Mouse (Mus musculus) forebrain, embryonic 14.5 days (tissue): ENCODE data around the gene Zeb2. TPM values are rescaled to one million over a fixed set of nuclear protein-coding genes. Genes with fewer than 3 reads are reported as not detected.

ENCODE experiments used
- ATAC-seq: fragments of 200-750 bp; cut with Nextera tagmentation; 2 replicates; pipeline ENCODE4 v1.8.0; 2017; ENCODE audit warnings: mild to moderate bottlenecking, moderate library complexity
- DNase-seq: peaks from one replicate; pipeline ENCODE4 v3.0.0-alpha.2; 2015; ENCODE audit warnings: low spot score
- H3K27ac ChIP-seq: fragments of 300-500 bp; sonication (generic); 2 replicates; pipeline ENCODE4 v1.5.1; 2014; ENCODE audit warnings: low read depth, mild to moderate bottlenecking, control low read depth, low read length, moderate library complexity
- H3K27me3 ChIP-seq: fragments of 300-500 bp; sonication (generic); replicated peaks from 2 replicates; pipeline ENCODE4 v1.6.1; 2014; ENCODE audit warnings: low read length, control low read depth, mixed read lengths; ENCODE audit not compliant: control insufficient read depth, insufficient read depth
- H3K36me3 ChIP-seq: fragments of 300-500 bp; sonication (generic); 2 replicates; pipeline ENCODE4 v1.6.1; 2014; ENCODE audit warnings: low read length, control low read depth; ENCODE audit not compliant: control insufficient read depth, insufficient read depth
- H3K4me1 ChIP-seq: fragments of 300-500 bp; sonication (generic); 2 replicates; pipeline ENCODE4 v1.6.1; 2014; ENCODE audit warnings: antibody characterized with exemption, low read length, control low read depth; ENCODE audit not compliant: control insufficient read depth, insufficient read depth
- H3K4me2 ChIP-seq: fragments of 300-500 bp; sonication (generic); 2 replicates; pipeline ENCODE4 v1.6.1; 2014; ENCODE audit warnings: mild to moderate bottlenecking, control low read depth, low read length
- H3K4me3 ChIP-seq: fragments of 300-500 bp; sonication (generic); 2 replicates; pipeline ENCODE4 v1.5.1; 2014; ENCODE audit warnings: low read depth, low read length, control low read depth
- H3K9ac ChIP-seq: fragments of 300-500 bp; sonication (generic); 2 replicates; pipeline ENCODE4 v1.6.1; 2014; ENCODE audit warnings: mild to moderate bottlenecking, low read length, control low read depth, moderate library complexity
- H3K9me3 ChIP-seq: fragments of 300-500 bp; sonication (generic); replicated peaks from 2 replicates; pipeline ENCODE4 v1.6.1; 2016; ENCODE audit warnings: low read length, control low read depth, mixed read lengths; ENCODE audit not compliant: control insufficient read depth
- WGBS: fragments of 180-500 bp; shearing (Covaris S2); extraction: QIAGEN DNeasy Blood & Tissue Kit; methylation state at CpG from one replicate; pipeline ENCODE4 v1.1.7; 2014; 5-methylcytosine and 5-hydroxymethylcytosine counted together
- polyA plus RNA-seq: library from polyadenylated mRNA; unstranded; fragments of >200 nt; fragmentation: Nextera tagmentation; extraction: Ambion mirVana; gene quantifications from 2 replicates; pipeline ENCODE4 v1.2.1, GENCODE M21; 2014

Gene Zeb2
- polyA plus RNA-seq, 1 experiment from 2014 or later: 70.6 TPM

DNA sequence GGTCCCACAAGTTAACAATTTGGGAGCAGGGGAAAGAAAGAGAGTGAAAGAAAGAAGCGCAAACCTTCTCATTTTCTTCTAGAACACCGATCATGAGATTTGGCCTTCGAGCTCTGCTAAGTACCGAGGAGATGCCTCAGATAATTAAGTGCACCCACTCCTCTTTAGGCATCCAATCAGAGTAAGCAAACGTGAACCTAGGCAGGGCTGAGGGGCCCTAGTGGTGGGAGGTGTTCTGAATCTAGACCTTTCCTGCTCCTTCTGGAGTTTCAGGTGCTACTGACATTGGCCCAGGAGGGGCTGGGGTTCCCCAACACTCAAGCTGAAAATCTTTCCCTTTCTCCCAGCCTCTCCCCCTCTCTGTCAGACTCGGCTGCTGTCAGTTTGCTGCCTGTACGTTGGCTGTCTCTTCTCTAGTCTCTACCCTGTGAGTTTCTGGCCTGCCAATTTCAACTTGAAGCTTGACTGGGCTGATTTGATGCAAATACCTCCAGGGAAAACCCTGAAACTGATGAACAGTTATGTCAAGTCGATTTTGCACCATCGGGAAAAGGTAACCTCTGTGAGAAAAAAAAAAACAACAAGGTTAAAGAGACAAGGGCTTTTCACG lies 20.5 kb downstream of the Zeb2 start:
- Histone ChIP-seq H3K4me1 (peaks cover 60% of the 10 kb centered on the region), H3K9ac (peak overlapping the region; percentile 29; the same call in 1 of the 2 replicates), H3K36me3 (peaks cover 6% of the 10 kb centered on the region; the same call in 1 of the 2 replicates), H3K4me2 (peak overlapping the region; percentile 29), H3K27me3 (no peaks in the 10 kb centered on the region), H3K9me3 (no peaks in the 10 kb centered on the region), H3K27ac (peak overlapping the region; percentile 61), H3K4me3 (no peak overlapping the region)
- ATAC-seq: peak; percentile 37
- 18% methylated on average over 10 of the region's 10 CpGs for WGBS
- DNase-seq: no peak

DNA sequence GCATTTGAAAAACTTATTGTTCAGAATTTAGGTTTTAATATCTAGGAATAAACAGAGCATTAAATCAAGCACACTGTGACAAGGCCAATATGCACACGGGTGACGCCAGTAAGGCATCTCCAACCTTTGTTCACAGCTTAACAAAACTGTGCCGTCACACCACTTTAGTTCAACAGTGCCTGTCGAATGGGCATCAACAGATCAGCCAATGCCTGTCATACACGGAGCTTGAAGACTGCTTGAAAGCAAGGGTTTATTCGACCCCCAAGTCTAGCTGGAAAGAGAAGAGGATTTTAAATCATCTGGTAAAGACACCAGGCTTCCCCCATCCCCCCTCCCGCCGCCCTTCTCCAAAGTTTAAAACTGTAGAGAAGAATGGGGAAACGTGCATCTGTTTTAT lies 21.4 kb downstream of the Zeb2 start:
- Histone ChIP-seq H3K9me3 (no peaks in the 10 kb centered on the region), H3K27me3 (no peaks in the 10 kb centered on the region), H3K4me3 (no peak overlapping the region), H3K9ac (no peak overlapping the region), H3K4me1 (peaks cover 51% of the 10 kb centered on the region), H3K27ac (no peak overlapping the region), H3K36me3 (0 out of 2 replicates have a peak, but pooled peaks cover 6% of the 10 kb centered on the region), H3K4me2 (no peak overlapping the region)
- DNase-seq (no peak), ATAC-seq (no peak)
- WGBS: 24% methylated on average over 9 of the region's 9 CpGs

DNA sequence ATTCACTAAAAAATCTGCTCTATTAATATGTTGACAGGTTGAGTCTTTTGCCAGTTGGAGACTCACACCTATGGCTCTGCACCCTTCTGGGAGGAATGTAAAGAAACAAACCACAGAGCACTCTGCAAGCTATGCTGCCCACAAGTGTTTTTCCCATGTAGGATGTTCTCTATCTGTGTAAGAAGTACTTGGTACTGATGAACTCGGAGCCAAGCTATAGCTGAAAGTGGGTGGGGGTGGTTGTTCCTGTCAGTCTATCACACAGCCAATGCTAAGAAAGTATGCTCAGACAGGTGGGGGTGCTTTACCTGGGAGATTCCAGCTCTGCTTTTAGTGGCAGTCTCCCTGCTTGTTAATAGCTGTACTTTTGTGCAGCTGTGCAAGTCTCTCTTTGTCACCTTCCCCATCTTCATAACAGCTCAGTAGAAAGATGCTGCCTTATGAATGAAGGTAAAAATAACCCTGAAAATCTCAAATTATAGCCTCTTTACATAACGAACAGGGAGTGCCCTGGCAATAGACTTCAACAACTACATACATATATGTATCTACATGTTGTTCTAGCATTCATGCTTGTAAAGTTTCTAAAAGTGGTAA lies 22.7 kb downstream of the Zeb2 start:
- H3K9me3 ChIP-seq: no peaks in the 10 kb centered on the region
- H3K4me1 ChIP-seq: peaks cover 41% of the 10 kb centered on the region

DNA sequence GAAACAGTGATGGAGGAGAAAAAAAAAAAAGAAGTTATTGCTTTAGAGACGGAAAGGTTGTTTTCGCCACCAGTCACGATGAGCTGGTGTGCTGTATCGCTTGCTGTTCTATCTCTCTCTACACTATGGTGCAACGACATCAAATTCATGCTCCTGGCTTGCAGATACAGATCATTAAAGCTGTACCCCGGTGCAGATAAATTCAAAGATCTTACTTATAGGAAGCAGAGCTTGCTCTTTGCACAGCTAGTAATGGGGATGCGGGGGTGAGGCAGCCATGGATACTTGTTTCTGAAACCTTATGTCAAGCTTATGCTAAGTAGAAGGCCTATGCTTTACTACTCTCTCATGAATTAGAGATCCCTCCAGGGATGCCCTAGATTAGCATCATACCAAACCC lies 23.7 kb downstream of the Zeb2 start:
- WGBS: 90% methylated on average over 7 of the region's 7 CpGs
- ATAC-seq: no peak

More for the DNA sequence above, 22.7 kb downstream of the Zeb2 start:
- no peak for ATAC-seq
- Histone ChIP-seq H3K27ac (no peak overlapping the region), H3K4me2 (no peak overlapping the region), H3K4me3 (no peak overlapping the region), H3K36me3 (0 out of 2 replicates have a peak, but pooled peaks cover 4% of the 10 kb centered on the region), H3K27me3 (no peaks in the 10 kb centered on the region), H3K9ac (no peak overlapping the region)
- no peak for DNase-seq
- 59% methylated on average over 2 of the region's 2 CpGs for WGBS

DNA sequence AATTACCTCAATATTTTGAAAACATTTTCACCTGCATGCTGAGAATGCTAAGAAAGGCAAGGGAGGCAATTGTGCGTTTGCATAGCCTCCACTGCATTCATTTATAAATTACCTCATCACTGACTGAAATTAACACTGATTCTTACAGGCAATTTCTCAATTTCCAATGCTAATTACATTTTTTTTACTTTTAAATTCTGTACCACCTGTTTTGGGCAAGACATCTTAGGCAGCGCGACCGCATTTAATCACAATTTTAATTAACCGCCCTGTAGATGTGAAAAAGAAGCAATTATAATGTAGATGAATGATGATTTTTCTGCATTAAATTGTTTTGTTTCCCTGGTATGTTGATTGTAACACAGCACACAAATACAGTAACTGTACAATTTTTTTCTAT lies 24.5 kb downstream of the Zeb2 start:
- Histone ChIP-seq H3K36me3 (no peaks in the 10 kb centered on the region), H3K9ac (no peak overlapping the region), H3K4me2 (no peak overlapping the region), H3K4me1 (peaks cover 43% of the 10 kb centered on the region), H3K27me3 (no peaks in the 10 kb centered on the region), H3K4me3 (no peak overlapping the region), H3K9me3 (no peaks in the 10 kb centered on the region), H3K27ac (no peak overlapping the region)
- peak; percentile 67 for DNase-seq
- WGBS: 42% methylated on average over 5 of the region's 5 CpGs
- ATAC-seq: peak; percentile 33

More for the DNA sequence above, 23.7 kb downstream of the Zeb2 start:
- DNase-seq: no peak
- H3K4me3 ChIP-seq: no peak overlapping the region
- no peak overlapping the region for H3K9ac ChIP-seq
- no peaks in the 10 kb centered on the region for H3K36me3 ChIP-seq
- H3K4me1 ChIP-seq: peaks cover 45% of the 10 kb centered on the region
- no peak overlapping the region for H3K4me2 ChIP-seq
- no peak overlapping the region for H3K27ac ChIP-seq
- no peaks in the 10 kb centered on the region for H3K27me3 ChIP-seq
- H3K9me3 ChIP-seq: no peaks in the 10 kb centered on the region

DNA sequence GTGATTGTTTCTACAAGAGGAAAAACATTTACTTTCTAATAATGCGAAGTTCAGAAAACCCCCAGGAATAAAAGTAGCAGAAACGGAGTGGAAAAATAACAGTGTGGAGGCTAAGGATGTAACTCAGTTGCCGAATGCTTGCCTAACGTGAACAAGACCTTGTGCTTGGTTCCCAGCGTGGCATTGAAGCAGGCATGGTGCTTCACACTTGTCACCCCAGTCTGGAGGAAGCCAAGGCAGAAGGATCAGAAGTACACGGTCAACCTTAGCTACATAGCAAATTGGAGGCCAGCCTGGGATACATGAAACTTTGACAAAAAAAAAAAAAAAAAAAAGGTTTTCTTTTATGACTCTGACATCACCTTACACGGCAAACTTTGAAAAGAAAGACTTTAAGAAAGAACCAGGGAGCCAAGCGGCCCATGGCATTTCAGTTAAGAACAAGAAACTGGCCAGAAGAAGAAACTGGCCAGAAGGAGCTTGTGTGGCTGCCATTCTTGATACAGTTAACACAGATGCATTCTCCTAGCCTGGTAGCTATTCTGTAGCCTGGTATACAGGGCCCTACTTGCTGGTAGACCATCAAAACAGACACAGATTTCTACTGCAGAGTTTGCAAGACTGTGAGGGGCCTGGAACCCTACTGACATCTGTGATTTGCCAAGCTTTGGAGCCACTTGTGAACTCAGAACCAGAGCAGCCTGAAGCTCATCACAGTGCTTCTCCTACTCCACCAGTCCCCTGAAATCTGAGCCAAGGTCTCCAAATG lies 26.5 kb downstream of the Zeb2 start:
- Histone ChIP-seq H3K4me3 (no peak overlapping the region), H3K4me1 (peaks cover 25% of the 10 kb centered on the region), H3K36me3 (no peaks in the 10 kb centered on the region; the same call in 1 of the 2 replicates), H3K4me2 (no peak overlapping the region), H3K27me3 (no peaks in the 10 kb centered on the region), H3K9ac (no peak overlapping the region), H3K9me3 (no peaks in the 10 kb centered on the region), H3K27ac (no peak overlapping the region)
- WGBS: 94% methylated on average over 8 of the region's 8 CpGs
- ATAC-seq (no peak), DNase-seq (no peak)

DNA sequence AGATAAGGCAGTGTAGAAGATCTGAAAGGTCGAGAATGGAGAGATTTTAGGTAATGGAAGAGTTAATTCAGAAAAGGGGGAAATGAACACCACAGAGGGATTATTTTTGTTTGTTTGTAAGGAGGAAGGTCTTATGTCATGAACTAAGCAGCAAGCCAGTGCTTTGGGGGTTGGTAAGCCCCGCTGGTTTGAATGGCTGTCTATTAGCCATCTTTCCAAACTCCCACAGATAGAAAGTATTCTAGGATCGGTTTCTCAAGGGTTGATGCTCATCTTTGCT lies 28.0 kb downstream of the Zeb2 start:
- Histone ChIP-seq H3K4me3 (no peak overlapping the region), H3K4me2 (no peak overlapping the region), H3K9me3 (no peaks in the 10 kb centered on the region), H3K9ac (no peak overlapping the region), H3K4me1 (peaks cover 24% of the 10 kb centered on the region), H3K27me3 (no peaks in the 10 kb centered on the region), H3K27ac (peak overlapping the region; percentile 2; the same call in 1 of the 2 replicates), H3K36me3 (peaks cover 2% of the 10 kb centered on the region; the same call in 1 of the 2 replicates)
- WGBS: 51% methylated on average over 3 of the region's 3 CpGs
- ATAC-seq (no peak), DNase-seq (no peak)

DNA sequence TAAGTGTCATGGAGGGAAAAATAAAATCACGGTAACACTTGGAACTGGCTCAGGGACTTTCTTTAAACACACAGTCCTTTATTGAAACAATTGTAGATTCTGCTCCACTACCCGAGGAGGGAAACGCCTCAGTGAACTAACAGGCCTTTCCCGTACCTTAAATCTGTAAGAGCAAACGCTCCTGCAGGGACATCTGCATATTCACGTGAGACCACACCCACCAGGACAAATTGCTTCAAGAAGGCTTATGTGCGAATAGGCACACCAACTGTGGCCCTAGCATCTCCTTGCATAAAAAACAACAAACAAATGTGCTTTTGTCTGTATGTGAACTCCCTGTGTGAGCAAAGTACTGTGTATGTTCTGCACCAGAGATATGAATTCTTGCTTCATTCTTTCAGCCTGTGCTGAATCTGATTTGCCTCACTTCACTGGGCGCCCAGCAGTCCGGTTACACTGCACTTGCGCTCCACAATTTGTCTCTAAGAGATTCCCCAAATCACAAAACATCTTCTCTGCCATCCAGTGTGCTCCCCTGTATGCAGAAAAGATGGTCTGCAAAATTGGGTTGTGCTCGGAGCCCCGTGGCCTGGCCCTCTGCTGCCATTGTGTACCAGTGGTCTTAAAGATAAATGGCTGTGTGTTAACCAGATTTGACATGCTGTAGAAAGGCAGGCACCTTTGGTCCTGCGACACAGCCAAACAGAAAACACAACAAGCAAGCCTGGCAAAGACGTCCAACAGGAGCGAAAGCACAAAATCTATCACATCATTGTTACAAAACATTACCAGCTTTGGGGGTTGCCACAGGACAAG lies 28.6 kb downstream of the Zeb2 start:
- Histone ChIP-seq H3K4me2 (peak overlapping the region; percentile 10; the same call in 1 of the 2 replicates), H3K4me3 (no peak overlapping the region), H3K4me1 (peaks cover 23% of the 10 kb centered on the region), H3K36me3 (peaks cover 2% of the 10 kb centered on the region; the same call in 1 of the 2 replicates), H3K9ac (no peak overlapping the region; the same call in 1 of the 2 replicates), H3K27ac (no peak overlapping the region; the same call in 1 of the 2 replicates), H3K9me3 (no peaks in the 10 kb centered on the region), H3K27me3 (no peaks in the 10 kb centered on the region)
- ATAC-seq: no peak
- no peak for DNase-seq
- WGBS: 22% methylated on average over 15 of the region's 15 CpGs
